ENCODE assay signal across 8 mouse cellular contexts in the genomic region with DNA sequence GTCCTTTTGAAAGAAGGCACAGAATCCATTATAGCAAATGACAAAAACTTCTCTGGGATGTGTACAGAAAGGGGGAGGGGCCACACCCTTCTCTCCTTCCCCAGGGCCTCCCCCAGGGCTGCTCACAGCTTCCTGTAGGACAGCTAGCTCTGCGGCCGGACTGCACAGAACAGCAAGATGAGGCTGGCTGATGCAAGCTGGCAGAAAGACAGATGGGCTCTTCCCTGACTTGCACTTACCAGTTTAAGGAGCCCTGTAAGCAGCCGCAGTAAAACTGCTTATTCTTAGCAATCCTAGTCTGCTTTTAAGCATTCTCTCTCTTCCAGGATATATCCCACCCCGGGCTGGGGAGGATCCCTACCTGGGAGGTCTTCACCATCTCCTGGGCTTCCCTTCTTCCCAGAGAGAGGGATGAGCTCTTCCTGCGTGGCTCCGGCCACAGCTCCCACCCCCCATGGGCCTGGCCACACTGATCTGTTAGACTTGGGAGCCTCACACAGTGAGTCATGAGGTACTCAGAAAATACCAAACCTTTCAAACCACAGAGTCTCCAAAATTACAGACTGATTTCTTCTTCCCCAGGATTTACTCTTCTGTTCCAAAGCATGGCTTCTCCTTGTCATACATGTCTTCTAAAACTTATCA.
A peak's percentile ranks its signal among the peaks of the same experiment; 100 is the strongest.
DNase-seq lines count a peak whose midpoint lies in the region; ATAC-seq lines count a peak whose summit lies in the region.

No protein-coding gene starts in this region.

- DNase-seq in hindbrain, embryonic 10.5 days (ENCODE audit: low spot score) = no peak
- DNase-seq in hindbrain, embryonic 14.5 days (ENCODE audit: low spot score) = no peak
- peak; percentile 95 for DNase-seq in 3T3-L1 (ENCODE audit: low read depth, low spot score)
- DNase-seq in adrenal gland, postnatal 36 days = peak; percentile 36 to 64
- peak; percentile 41 to 42 for DNase-seq in heart, postnatal 14 days
- DNase-seq in spleen, adult 12 weeks (ENCODE audit: low spot score) = no peak
- no peak for DNase-seq in thymus, postnatal 36 days

- H3K9ac ChIP-seq in hindbrain, embryonic 14.5 days = no peak overlapping the region
- H3K9ac ChIP-seq in neural tube, embryonic 15.5 days (replicated peaks) = no peak overlapping the region

- peaks cover 6% of the 10 kb centered on the region; the same call in 1 of the 2 replicates for H3K36me3 ChIP-seq in hindbrain, embryonic 10.5 days
- H3K36me3 ChIP-seq in hindbrain, embryonic 14.5 days (replicated peaks; ENCODE audit: control insufficient read depth, insufficient read depth) = no peaks in the 10 kb centered on the region
- no peaks in the 10 kb centered on the region for H3K36me3 ChIP-seq in neural tube, embryonic 15.5 days

- H3K4me1 ChIP-seq in hindbrain, embryonic 10.5 days (replicated peaks) = peaks cover 46% of the 10 kb centered on the region
- peaks cover 21% of the 10 kb centered on the region for H3K4me1 ChIP-seq in hindbrain, embryonic 14.5 days (replicated peaks; ENCODE audit: control insufficient read depth, insufficient read depth, low read length)
- H3K4me1 ChIP-seq in neural tube, embryonic 15.5 days = peaks cover 18% of the 10 kb centered on the region

- H3K27ac ChIP-seq in hindbrain, embryonic 10.5 days = peak overlapping the region; percentile 76
- H3K27ac ChIP-seq in hindbrain, embryonic 14.5 days = no peak overlapping the region
- no peak overlapping the region; the same call in 1 of the 2 replicates for H3K27ac ChIP-seq in neural tube, embryonic 15.5 days (replicated peaks)

- no peak overlapping the region for H3K4me3 ChIP-seq in hindbrain, embryonic 10.5 days
- no peak overlapping the region for H3K4me3 ChIP-seq in hindbrain, embryonic 14.5 days (replicated peaks; ENCODE audit: low read length)
- no peak overlapping the region for H3K4me3 ChIP-seq in neural tube, embryonic 15.5 days (replicated peaks)

- H3K27me3 ChIP-seq in hindbrain, embryonic 10.5 days (ENCODE audit: insufficient read depth, poor library complexity, severe bottlenecking) = no peaks in the 10 kb centered on the region
- no peaks in the 10 kb centered on the region for H3K27me3 ChIP-seq in hindbrain, embryonic 14.5 days (ENCODE audit: control insufficient read depth, insufficient read depth, low read length)
- no peaks in the 10 kb centered on the region for H3K27me3 ChIP-seq in neural tube, embryonic 15.5 days (replicated peaks)

- H3K9me3 ChIP-seq in hindbrain, embryonic 10.5 days = no peaks in the 10 kb centered on the region
- H3K9me3 ChIP-seq in hindbrain, embryonic 14.5 days (ENCODE audit: control insufficient read depth, low read length) = no peaks in the 10 kb centered on the region
- H3K9me3 ChIP-seq in neural tube, embryonic 15.5 days (replicated peaks) = no peaks in the 10 kb centered on the region

- intact Hi-C loops in heart, postnatal 14 days (cut with DNase I) = no loop called here

- no peak overlapping the region for H3K4me2 ChIP-seq in hindbrain, embryonic 14.5 days (replicated peaks)
- no peak overlapping the region for H3K4me2 ChIP-seq in neural tube, embryonic 15.5 days

- ATAC-seq in hindbrain, embryonic 14.5 days (ENCODE audit: low FRiP score) = no peak
- ATAC-seq in neural tube, embryonic 15.5 days (ENCODE audit: low FRiP score) = peak; percentile 51; the same call in 1 of the 2 replicates

- WGBS in hindbrain, embryonic 10.5 days = 41% methylated on average over 6 of the region's 6 CpGs
- 50% methylated on average over 6 of the region's 6 CpGs for WGBS in hindbrain, embryonic 14.5 days
- WGBS in neural tube, embryonic 15.5 days = 28% methylated on average over 6 of the region's 6 CpGs

Comparison
In these comparisons a context has a peak if more than half of its experiments do, and no peak if none do; other contexts are left out.
1. DNase-seq: peak in 3T3-L1 (single experiment), adrenal gland, postnatal 36 days (2 of 2) and heart, postnatal 14 days (2 of 2); none in hindbrain, embryonic 10.5 days (single experiment), hindbrain, embryonic 14.5 days (single experiment), spleen, adult 12 weeks (single experiment) and thymus, postnatal 36 days (0 of 2).